Mouse (Mus musculus) C2C12 (cell line): ENCODE results near the gene Glra3. TPM values are rescaled to one million over a fixed set of nuclear protein-coding genes. Genes with fewer than 3 reads are reported as not detected.

Source experiments
- H3K27me3 ChIP-seq: one replicate; pipeline ENCODE4 v1.6.1; 2011; ENCODE audit not compliant: control insufficient read depth, insufficient read depth, insufficient read length
- H3K36me3 ChIP-seq: one replicate; pipeline ENCODE4 v1.6.1; 2011; ENCODE audit not compliant: control insufficient read depth, insufficient read depth
- H3K4me3 ChIP-seq: one replicate; pipeline ENCODE4 v1.5.1; 2011; ENCODE audit warnings: mild to moderate bottlenecking, control low read depth; ENCODE audit not compliant: poor library complexity, insufficient read depth, severe bottlenecking
- H3K79me2 ChIP-seq: one replicate; pipeline ENCODE4 v1.6.1; 2011; ENCODE audit not compliant: control insufficient read depth, insufficient read depth
- H3K79me3 ChIP-seq: one replicate; pipeline ENCODE4 v1.6.1; 2011; ENCODE audit warnings: low read depth, control low read depth
- H3ac ChIP-seq: one replicate; pipeline ENCODE3; 2011; ENCODE audit warnings: low read depth; ENCODE audit not compliant: control insufficient read depth, insufficient read length
- CEBPB ChIP-seq: IDR thresholded peaks from one replicate; pipeline ENCODE4 v1.6.1; 2011; ENCODE audit warnings: low read depth, mild to moderate bottlenecking, control low read depth, moderate library complexity
- CTCF ChIP-seq: IDR thresholded peaks from one replicate; pipeline ENCODE4 v1.5.1; 2011; ENCODE audit not compliant: control insufficient read depth, insufficient read depth, insufficient read length
- FOSL1 ChIP-seq: IDR thresholded peaks from one replicate; pipeline ENCODE4 v1.8.0; 2011; ENCODE audit warnings: mild to moderate bottlenecking, low read length; ENCODE audit not compliant: poor library complexity, insufficient read depth, severe bottlenecking
- MAX ChIP-seq: IDR thresholded peaks from one replicate; pipeline ENCODE4 v1.6.1; 2011; ENCODE audit warnings: mild to moderate bottlenecking, control low read depth
- MYOD1 ChIP-seq: IDR thresholded peaks from one replicate; pipeline ENCODE4 v1.6.1; 2011; ENCODE audit warnings: low read depth; ENCODE audit not compliant: control insufficient read depth, insufficient read length
- MYOG ChIP-seq: IDR thresholded peaks from one replicate; pipeline ENCODE4 v1.6.1; 2011; ENCODE audit not compliant: control insufficient read depth, insufficient read length; ENCODE audit errors: extremely low read depth
- USF1 ChIP-seq: IDR thresholded peaks from one replicate; pipeline ENCODE4 v1.6.1; 2011; ENCODE audit warnings: low read depth, mild to moderate bottlenecking, control low read depth, moderate library complexity
- long read RNA-seq, 2 experiments: library from polyadenylated mRNA; unstranded; transcript quantifications; one replicate each; pipeline ENCODE4 v2.0.0; 2019 to 2020
- polyA plus RNA-seq: library from polyadenylated mRNA; unstranded; fragments of >200 nt; fragmentation: generic; extraction: Trizol; gene quantifications from one replicate; pipeline ENCODE4 v1.2.1, GENCODE M21; 2012; ENCODE audit warnings: missing spikeins

Gene Glra3
- 0.02 TPM for polyA plus RNA-seq
- long read RNA-seq, experiment 1: 0 reads
- long read RNA-seq, experiment 2: 0 reads

DNA sequence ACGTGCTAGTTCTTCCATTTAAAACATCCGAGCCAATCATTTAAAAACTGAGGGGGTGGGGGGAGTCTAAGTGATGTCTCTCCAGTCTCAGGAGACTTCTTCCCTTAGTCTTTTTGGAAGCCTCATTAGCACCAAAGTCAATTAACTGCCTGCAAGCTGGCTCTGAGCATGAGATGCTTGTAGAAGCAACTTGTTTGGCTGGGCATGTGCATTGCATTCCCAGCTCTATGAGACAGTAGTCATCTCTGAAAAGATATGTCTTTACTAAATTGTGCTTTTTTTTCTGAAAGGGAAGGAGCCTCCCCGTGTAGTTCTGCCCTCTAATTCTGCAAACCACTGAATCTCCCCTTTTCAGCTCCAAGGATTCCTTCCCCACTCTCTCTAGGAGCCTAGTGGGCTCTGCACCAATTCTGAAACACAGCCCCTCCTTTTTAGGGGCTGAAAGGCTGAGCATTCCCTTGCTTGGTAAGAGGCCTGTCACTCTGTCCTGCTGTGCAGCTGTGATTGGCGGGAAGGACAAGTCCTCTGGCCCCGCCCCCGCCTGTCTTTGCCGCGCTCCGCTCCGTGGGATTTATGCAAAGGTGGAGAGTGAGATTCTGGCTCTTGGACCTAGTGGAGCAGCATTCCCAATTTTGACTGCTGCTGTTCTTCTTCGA is at the start of gene Glra3:
Gene Glra3 (plus strand): TSS at position 591 of the 656 bp plus-strand sequence.
- H3K79me3 ChIP-seq: no peaks in the 10 kb centered on the region
- no peak within 1 kb of the TSS for H3K4me3 ChIP-seq
- no peaks in the 10 kb centered on the region for H3K27me3 ChIP-seq
- TF ChIP-seq FOSL1: no peak
- TF ChIP-seq CTCF: no peak
- no peak for TF ChIP-seq MYOD1
- TF ChIP-seq MYOG: no peak
- TF ChIP-seq MAX: no peak
- no peak for TF ChIP-seq USF1
- no peak for TF ChIP-seq CEBPB
- no peaks in the 10 kb centered on the region for H3K36me3 ChIP-seq
- no peaks in the 10 kb centered on the region for H3K79me2 ChIP-seq
- H3ac ChIP-seq: no peak within 1 kb of the TSS

DNA sequence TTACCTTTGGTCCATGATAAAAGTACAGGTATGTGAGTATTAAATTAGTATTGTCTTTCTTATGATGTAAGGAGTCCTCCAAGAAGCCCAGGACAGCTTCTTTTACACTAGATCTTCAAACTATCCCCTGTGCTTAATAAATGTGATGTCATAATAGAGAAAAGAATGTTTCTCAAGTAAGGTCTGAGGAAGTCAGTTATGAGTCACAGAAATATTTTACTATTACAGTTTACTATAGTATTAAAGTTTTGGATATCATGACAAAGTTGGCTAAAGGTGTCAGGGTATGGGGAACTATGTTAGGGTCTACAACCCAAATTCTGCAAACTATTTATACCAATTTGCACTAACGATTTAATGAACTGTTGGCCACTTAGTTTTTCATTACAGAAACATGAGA is 33.4 kb upstream of the Glra3 start, which contains the start of gene Adam29:
Gene Adam29 (minus strand): TSS at position 101 of the 400 bp plus-strand sequence.
- Histone ChIP-seq H3K4me3 (no peak within 1 kb of the TSS), H3ac (no peak within 1 kb of the TSS), H3K27me3 (no peaks in the 10 kb centered on the region), H3K36me3 (no peaks in the 10 kb centered on the region), H3K79me2 (no peaks in the 10 kb centered on the region), H3K79me3 (no peaks in the 10 kb centered on the region)
- TF ChIP-seq USF1 (no peak), MYOD1 (no peak), FOSL1 (no peak)

DNA sequence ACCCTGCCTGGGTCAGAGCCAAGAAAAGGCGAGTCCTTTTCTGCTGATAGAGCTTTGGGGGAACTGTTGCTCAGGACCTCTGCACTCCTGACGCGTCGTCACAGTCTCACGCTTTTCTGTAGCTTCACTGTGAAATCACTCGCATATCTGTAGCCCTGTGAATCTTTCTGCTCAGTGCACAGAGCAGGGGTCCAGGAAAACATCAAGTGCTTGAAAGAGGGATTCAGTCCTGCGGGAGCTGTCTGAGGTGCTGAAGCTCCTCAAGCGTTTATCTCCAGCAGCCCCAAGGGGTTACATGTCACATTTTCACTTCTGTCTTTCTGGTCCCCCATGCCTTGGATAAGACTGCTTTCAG is 243 bp downstream of the Glra3 start:
- no peak overlapping the region for H3K4me3 ChIP-seq
- no peak overlapping the region for H3ac ChIP-seq
- H3K79me2 ChIP-seq: no peaks in the 10 kb centered on the region
- H3K27me3 ChIP-seq: no peaks in the 10 kb centered on the region
- H3K79me3 ChIP-seq: no peaks in the 10 kb centered on the region
- TF ChIP-seq MYOG (no peak), MAX (no peak), USF1 (no peak), CEBPB (no peak), FOSL1 (no peak), CTCF (no peak), MYOD1 (no peak)
- no peaks in the 10 kb centered on the region for H3K36me3 ChIP-seq

DNA sequence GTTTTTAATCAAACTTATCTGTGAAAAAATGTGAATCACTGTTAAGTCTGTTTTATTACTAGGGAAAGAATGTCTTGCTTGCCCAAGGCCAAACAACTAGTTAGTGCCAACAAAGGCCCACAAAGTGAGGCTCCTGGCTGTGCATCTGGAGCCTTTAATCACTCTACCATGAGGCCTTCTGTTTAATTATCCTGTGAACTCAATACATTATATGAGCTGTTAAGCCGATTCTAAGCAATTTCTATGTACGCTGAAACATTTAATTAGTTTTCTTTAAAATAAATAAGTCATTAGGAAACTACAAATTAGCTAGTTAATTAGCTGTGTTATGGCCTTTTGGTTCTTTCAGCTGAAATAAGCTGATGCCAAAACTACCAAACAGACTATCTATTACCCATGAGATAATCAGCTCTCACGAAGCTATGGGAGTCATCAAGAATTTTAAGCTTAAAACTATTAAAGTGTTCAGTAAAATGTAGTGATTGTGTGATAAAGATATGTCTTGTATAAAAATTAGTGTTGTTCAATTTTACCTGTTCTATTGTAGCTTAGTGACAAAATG is 24.6 kb downstream of the Glra3 start:
- Histone ChIP-seq H3K4me3 (no peak overlapping the region), H3K79me3 (no peaks in the 10 kb centered on the region), H3ac (no peak overlapping the region), H3K36me3 (no peaks in the 10 kb centered on the region), H3K27me3 (no peaks in the 10 kb centered on the region), H3K79me2 (no peaks in the 10 kb centered on the region)
- TF ChIP-seq FOSL1: no peak
- TF ChIP-seq MYOD1: no peak
- TF ChIP-seq MAX: no peak
- no peak for TF ChIP-seq CEBPB
- no peak for TF ChIP-seq CTCF
- no peak for TF ChIP-seq MYOG
- no peak for TF ChIP-seq USF1

DNA sequence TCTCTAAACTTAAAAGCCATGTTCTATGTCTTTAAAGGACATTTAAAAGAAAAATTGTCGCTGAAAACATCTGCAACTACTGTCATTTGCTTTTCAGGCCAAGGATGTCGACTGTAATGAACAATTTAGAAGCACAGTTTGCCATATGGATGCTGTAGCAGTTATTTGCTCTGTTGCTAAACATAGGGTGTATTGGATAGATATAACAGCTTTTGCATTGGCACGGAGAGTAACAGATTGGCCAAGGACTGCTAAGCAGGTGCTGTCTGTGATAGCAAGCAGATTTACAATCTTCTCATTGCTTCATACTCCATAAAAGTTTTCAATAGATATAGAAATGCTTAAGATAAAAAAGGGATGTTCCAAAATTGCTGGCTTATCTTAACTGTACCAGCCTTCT is 57.6 kb downstream of the Glra3 start:
- Histone ChIP-seq H3K79me2 (no peaks in the 10 kb centered on the region), H3ac (no peak overlapping the region), H3K79me3 (no peaks in the 10 kb centered on the region), H3K27me3 (no peaks in the 10 kb centered on the region), H3K4me3 (no peak overlapping the region), H3K36me3 (no peaks in the 10 kb centered on the region)
- no peak for TF ChIP-seq FOSL1
- no peak for TF ChIP-seq USF1
- TF ChIP-seq MYOG: no peak
- TF ChIP-seq MAX: no peak
- no peak for TF ChIP-seq MYOD1
- TF ChIP-seq CTCF: no peak
- no peak for TF ChIP-seq CEBPB
